In genomic region chr14:117106900-117107299, GRCm38 (mm10) we compare ENCODE assay signal across 23 mouse cellular contexts.
DNase-seq lines count a peak whose midpoint lies in the region; ATAC-seq lines count a peak whose summit lies in the region.
"Had no signal": no experiment of that assay in that cellular context is flagged by ENCODE, and none has a peak within 500 bp of the region (broad histone marks: within the 10 kb centered on the region; RNA-seq: fewer than 3 reads in every experiment).

No protein-coding gene starts in this region.

- no peak overlapping the region for H3K4me2 ChIP-seq in forebrain, embryonic 11.5 days (ENCODE audit: low read depth, low read length, severe bottlenecking)
- H3K4me2 ChIP-seq: hindbrain, embryonic 12.5 days had no signal

- no peaks in the 10 kb centered on the region for H3K9me3 ChIP-seq in forebrain, embryonic 11.5 days (ENCODE audit: control insufficient read depth, low read length)
- H3K9me3 ChIP-seq: embryonic facial prominence, embryonic 10.5 days; heart, embryonic 10.5 days; hindbrain, embryonic 12.5 days had no signal

- no peaks in the 10 kb centered on the region for H3K27me3 ChIP-seq in forebrain, embryonic 11.5 days (ENCODE audit: control insufficient read depth, insufficient read depth, low read length)
- H3K27me3 ChIP-seq: hindbrain, embryonic 12.5 days had no signal

- WGBS in forebrain, embryonic 11.5 days, result 85% methylated on average over 4 of the region's 4 CpGs

- ATAC-seq in forebrain, embryonic 11.5 days (replicated peaks; ENCODE audit: low FRiP score), result no peak
- ATAC-seq: CD4-positive, CD25-positive, alpha-beta regulatory T cell, adult 4 months; forebrain, embryonic 14.5 days; hindbrain, embryonic 16.5 days; inflammation-experienced regulatory T-cells, adult 6 months had no signal

- H3K36me3 ChIP-seq in forebrain, embryonic 11.5 days (ENCODE audit: control insufficient read depth, insufficient read depth, low read length), result no peaks in the 10 kb centered on the region
- H3K36me3 ChIP-seq: embryonic facial prominence, embryonic 10.5 days; G1E; heart, embryonic 10.5 days; hindbrain, embryonic 12.5 days had no signal

- no peaks in the 10 kb centered on the region for H3K4me1 ChIP-seq in forebrain, embryonic 11.5 days (replicated peaks; ENCODE audit: control insufficient read depth, insufficient read depth, low read length)
- H3K4me1 ChIP-seq: embryonic facial prominence, embryonic 10.5 days; heart, embryonic 10.5 days; hindbrain, embryonic 12.5 days had no signal

- no peak overlapping the region for H3K9ac ChIP-seq in forebrain, embryonic 11.5 days (ENCODE audit: low read length)
- H3K9ac ChIP-seq: hindbrain, embryonic 12.5 days had no signal

- peak; percentile 6 for DNase-seq in layer of hippocampus, adult 9-11 months
- DNase-seq in layer of hippocampus, adult 8-10 months (ENCODE audit: low spot score in 2 of 2), result no peak
- DNase-seq in right cerebral cortex, adult 2 months (ENCODE audit: low spot score in 2 of 2), result peak; percentile 19 to 25
- no peak for DNase-seq in right cerebral cortex, postnatal 14 days
- peak; percentile 53 for DNase-seq in brain, adult 2 months (ENCODE audit: low read depth, low spot score)
- DNase-seq in forebrain, embryonic 11.5 days (ENCODE audit: low spot score), result no peak
- DNase-seq in kidney, postnatal 10 days, result no peak
- DNase-seq: adrenal gland, postnatal 14 days; B cell, adult 2 months; cerebellum, adult 2 months; cerebellum, postnatal 10 days; gastrocnemius, postnatal 10 days; heart, adult 18-20 months; heart, postnatal 10 days; heart, postnatal 4 days had no signal

- H3K27ac ChIP-seq in forebrain, embryonic 11.5 days (ENCODE audit: low read depth, low read length), result no peak overlapping the region
- H3K27ac ChIP-seq: embryonic facial prominence, embryonic 10.5 days; heart, embryonic 10.5 days; hindbrain, embryonic 12.5 days had no signal

- H3K4me3 ChIP-seq in forebrain, embryonic 11.5 days (ENCODE audit: low read depth, low read length), result no peak overlapping the region
- H3K4me3 ChIP-seq: embryonic facial prominence, embryonic 10.5 days; heart, embryonic 10.5 days; hindbrain, embryonic 12.5 days had no signal

Comparison
In these comparisons a context has a peak if more than half of its experiments do, and no peak if none do; other contexts are left out.
1. DNase-seq: peak in layer of hippocampus, adult 9-11 months (single experiment), right cerebral cortex, adult 2 months (2 of 2) and brain, adult 2 months (single experiment); none in layer of hippocampus, adult 8-10 months (0 of 2), right cerebral cortex, postnatal 14 days (single experiment), forebrain, embryonic 11.5 days (single experiment) and kidney, postnatal 10 days (single experiment).